Mouse (Mus musculus) cerebellum, adult 18-20 months (tissue): ENCODE measurements around the gene Usp37.
A peak's percentile ranks its signal among the peaks of the same experiment; 100 is the strongest.
"Not testable (repeated sequence)": the region's sequence is repeated elsewhere in the genome, so short reads cannot be mapped to it uniquely, and the experiment has no call there.

Source experiments
- DNase-seq, 2 experiments: peaks; one replicate each; pipeline ENCODE4 v3.0.0; 2021

The Usp37 gene

DNA sequence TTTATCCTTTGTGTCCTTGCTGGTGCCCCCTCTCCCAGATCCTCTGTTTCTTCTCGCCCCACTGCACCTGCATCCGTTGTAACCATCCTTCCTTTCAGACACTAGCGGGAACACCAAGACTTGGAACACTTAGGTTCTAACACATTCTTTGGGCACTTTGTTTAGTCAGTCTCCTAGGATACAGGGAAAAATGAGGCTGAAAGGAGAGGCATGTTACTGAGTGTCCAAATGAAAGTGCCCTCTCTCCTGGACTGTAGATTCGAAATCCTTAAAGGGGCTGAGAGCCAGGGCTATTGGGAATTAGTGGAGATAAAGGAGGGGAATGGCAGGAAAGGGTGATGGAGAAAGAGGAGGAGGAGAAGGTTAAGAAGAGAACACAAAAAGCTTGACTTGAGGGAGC is at the start of gene Usp37:
TSS of gene Usp37 (minus strand) at position 101 of the 400 bp plus-strand sequence.
- no peak for DNase-seq

DNA sequence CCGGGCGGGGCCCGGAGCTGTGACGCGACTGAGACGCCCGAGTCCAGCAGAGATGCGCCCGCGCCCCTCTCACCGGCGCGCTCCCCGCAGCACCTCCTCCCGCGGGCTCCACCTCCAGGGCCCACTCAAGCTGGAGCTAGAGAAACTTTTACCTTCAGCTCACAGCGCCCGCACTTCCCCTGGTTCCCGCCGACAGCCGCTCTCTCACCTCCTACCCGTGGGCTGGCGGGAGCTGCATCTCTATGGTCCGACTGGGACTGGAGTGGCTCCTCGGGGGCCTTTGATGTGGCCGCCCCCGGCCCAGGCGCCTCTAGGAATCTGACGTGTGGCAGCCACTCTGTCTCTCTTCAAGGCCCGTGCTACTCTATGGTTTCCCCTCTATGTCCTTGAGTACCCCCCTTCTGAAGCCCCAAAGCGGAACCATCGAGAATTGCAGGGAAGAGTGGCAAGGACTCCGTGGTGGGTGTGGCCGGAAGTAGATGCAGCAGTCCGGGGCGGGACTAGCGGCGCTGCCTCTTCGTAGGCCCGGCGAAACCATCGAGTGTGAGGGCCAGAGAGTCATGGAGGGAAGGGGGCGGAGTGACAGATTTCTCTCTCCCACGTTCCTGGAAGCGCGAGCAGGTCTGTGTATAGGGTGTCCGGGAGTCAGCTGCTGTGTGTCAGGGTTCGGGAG is 43.8 kb upstream of the Usp37 start, which contains the start of the genes Zfp142 and Bcs1l:
TSS of gene Zfp142 (minus strand) at position 474 of the 673 bp plus-strand sequence.
TSS of gene Bcs1l (plus strand) at position 517 of the 673 bp plus-strand sequence.
- DNase-seq: peak; percentile 98 to 100

DNA sequence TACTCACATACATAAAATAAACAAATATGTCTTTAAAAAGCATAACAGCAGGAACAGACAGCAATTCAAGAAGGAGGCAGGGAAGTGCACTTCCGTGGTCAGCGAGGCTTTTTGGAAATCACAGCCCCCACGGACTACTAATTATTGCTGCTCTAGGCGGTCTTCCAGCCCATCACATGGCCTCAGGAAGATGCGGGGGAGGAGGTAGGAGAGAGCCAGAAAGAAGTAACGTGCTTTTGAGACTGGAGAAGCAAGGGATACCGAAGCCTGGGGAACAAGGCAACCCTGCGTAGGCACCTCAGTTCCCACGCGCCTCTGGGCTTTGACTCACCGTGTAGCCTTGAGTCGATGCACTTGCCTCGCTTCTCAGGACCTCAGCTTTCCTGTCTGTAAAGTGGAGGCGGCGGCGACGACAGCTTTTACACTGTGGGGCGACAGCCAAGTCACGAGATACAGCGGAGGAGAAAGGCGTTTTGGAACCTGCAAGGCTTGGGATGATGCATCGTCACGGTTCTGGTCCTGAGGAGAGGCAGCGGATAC is 43.2 kb upstream of the Usp37 start:
- DNase-seq: no peak

DNA sequence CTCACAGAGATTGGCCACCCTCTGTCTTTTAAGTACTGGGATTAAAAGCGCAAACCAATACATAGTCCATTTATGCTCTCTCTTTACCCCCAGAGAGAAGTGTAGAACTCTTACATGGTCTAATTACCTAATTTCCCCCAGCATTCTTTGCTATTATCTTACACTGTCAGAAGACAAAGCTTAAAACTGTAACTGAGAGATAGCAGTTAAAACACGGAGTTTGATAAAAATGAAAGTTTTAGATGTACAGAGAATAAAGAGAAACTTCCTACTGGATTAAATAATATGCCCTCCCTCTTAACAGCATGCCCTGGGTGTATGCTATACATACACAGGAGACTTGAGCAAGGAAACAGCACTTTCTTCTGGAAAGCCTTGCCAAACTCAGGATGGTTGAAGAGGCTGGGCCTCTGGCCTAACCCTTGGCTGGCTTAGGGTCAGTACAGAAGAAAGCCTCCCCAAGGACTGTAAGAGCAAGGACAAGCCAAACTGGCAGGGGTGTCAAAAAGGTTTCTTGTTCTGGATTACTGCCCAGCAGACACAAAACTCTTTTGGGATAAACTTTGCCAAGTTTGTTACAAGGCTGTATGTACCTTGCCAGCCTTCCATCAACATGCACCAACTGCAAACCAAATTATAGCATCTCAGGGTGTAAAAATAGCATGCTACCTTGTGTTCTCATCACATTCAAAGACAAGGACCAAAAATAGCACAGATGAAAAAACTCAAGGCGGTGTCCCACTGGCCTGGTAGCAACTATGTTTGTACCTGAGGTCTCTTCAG is 40.7 kb upstream of the Usp37 start:
- DNase-seq: no peak

DNA sequence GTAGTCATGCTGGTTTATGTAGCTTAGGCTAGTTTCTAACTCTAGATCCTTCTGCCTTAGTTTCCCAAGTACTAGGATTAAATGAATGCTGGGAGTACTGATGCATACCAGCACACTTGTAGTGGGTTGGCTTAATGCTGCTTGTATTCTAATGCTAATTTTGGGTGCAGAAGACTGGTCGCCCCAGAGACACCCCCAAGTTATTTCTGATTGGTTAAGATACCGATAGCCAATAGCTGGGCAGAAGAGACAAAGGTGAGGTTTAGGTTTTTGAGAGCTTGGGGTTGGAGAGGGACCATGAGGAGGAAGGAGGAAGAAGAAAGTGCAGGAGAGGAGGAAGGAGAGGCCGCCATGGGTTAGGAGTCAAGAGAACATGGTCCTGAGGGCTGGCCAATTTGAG is 38.5 kb upstream of the Usp37 start:
- no peak for DNase-seq

DNA sequence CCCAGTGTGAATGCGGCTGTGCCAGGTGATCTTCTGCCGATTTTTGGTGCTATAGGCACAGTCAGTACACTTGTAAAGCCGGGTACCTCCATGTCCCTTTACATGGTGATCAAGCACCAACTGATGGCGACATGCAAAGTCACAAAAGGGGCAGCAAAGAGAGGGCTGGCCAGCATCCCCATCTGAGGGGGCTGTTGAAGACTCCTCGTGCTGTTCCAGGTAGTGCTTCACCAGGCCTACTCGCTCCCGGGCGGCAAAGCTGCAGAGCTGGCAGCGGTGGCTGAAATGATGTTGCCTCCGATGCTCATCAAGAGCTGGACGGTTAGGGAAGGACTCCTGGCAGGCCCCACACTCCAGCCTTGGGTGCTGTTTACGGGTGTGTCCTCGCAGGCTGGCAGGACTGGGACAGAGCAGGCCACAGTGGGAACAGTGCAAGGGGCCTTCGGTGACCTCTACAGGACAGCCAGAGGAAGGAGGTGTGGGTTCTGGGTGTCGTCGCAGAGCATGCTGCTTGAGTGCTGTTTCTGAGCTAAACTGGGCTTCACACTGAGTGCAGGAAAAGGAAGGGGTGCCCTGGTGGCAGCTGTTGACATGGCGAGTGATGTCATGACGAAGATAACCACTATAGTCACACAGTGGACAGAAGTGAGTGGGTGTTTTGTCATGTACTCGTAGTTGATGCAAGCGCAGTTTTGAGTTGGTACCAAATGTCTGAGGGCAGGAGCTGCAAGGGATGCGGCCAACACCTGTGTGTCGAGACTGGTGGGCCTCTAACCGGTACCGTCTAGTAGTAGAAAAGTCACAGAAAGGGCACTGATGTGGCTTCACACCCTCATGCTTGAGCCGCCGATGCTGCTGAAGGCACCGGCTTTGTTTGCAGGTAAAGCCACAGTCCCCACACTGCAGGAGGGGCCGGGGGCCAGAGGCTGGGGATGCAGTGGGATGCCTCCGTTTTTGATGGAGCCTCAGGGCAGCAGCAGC is 25.9 kb upstream of the Usp37 start:
- no peak for DNase-seq

DNA sequence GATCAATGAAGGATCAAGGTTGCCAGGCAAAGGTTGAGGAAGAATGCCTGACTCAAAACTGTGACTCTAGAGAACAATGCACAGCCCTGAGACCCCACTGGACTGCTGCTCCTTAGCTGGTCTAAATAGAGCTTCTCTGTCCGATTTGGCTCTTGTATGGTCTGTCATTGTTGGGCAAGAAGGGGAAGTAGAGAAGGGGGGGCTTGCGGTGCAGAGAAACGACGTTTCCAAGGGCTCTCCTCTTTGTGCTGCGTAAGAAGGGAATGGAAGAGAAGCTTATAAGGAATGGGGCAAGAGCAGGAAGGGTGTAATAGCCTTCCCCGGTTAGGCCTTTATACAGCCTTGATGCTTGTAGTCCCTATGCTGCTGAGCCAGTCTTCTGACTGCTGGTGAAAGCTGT is 21.8 kb upstream of the Usp37 start:
- no peak for DNase-seq

DNA sequence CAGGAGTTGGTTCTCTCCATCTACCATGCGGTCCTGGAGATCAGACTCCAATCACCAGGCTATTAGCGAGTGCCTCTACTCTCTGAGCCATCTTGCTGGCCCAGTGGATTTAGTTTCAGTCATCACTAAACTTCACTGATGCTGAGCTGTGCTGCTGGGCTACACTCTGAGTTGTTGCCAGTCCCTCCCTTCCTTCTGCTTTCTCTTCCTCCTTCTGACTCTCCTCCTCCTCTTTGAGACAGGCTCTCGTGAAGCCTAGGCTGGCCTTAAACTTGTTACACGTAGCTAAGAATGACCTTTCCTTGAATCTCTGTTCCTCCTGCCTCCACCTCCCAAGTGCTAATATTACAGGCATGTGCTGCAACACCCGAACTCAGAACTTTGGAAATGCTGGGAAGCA is 15.0 kb upstream of the Usp37 start:
- DNase-seq: no peak

DNA sequence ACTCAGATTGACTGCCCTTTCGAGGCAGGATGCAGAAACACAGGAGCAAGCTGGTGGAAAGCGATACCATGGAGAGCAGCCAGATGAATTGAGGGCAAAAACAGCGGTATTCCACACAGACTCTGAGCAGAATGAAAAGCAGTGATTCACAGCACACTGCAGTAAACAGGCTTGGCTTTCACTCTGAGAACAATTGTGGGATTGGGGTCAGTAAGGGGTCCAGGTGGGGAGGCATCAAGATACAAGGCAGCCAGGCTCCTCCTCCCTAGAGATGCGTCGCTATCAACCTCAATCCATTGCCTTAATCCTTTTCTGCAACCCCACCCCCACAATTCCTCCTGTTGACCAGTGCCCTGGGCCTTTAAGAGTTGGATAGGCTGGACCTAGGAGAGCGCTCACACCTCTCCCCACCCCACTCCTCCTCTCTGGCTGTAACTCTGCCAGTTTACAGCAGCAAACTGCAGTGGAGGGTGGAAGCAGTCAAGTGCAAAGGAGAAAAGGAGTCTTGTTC is 1.6 kb downstream of the Usp37 start, which contains the start of gene Plcd4:
TSS of gene Plcd4 (plus strand) at position 438 of the 511 bp plus-strand sequence.
- peak; percentile 66 to 78 for DNase-seq

DNA sequence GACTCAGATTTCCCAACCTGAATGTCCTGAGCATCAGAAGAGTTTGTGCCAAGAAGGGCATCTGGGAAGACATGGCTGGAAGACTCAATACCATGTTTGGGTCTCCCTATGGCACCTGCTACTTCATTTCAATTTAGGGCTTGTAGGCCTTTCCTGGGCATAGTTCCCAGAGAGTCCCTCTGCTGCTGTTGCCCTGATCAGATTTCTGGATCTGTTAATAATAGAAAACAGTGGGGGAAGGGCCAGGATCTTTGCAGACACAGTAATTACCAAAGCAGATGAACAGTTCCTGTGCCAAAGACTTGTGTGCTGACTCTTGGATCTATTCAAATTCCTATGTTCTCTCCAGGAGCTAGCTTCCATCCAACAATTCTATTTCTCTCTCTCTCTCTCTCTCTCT is 5.4 kb downstream of the Usp37 start:
- peak; percentile 10 to 20 for DNase-seq

DNA sequence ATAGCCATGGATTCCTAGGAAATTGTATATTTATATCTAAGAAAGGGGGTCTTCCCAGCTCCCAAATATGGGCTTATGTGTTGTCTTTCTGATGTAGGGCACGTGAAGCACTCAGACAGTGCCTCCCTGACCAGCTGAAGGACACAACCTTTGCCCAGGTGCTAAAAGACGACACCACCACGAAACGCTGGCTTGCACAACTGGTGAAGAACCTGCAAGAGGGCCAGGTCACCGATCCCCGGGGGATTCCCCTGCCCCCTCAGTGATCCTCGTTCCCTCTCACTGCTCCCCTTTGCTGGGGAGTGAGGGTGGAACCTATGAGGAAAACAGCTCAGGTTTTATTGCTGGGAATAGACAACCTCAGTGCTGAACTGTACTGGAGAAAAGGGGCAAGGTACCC is 15.5 kb downstream of the Usp37 start:
- no peak for DNase-seq

DNA sequence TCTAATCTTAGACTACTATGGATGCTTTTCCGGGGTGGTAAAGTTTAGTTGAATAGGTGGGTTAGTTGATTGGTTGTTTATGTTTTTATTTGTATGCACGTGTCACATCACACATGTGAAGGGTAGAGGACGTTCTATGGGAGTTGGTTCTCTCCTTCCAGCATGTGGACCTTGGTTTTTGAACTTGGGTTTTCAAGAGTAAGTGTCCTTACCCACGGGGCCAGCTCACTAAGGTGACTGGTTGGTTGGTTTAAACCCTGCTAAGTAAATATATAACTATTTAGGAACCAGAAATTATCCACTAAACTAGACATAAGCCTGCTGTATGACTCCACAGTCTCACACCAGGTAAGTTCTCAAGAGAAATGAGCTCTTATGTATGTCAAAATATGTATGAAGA is 19.3 kb downstream of the Usp37 start:
- no peak for DNase-seq

DNA sequence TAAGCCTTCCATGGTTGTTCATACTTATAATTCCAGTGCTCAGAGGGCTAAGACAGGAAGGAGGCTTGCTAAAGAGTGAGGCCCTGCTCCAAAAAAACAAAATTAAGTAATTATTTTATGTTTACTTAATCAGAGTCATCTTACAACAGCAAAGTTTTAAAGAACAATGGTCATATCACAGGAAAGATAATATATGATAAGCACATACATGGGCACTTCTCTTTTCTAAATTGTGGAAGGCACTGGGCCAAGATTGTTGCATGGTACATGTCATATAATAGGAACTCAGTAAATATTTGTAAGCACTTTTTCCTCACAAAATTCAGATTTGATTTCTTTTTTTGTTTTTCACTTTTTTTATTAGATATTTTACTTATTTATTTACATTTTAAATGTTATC is 24.2 kb downstream of the Usp37 start:
- no peak for DNase-seq

DNA sequence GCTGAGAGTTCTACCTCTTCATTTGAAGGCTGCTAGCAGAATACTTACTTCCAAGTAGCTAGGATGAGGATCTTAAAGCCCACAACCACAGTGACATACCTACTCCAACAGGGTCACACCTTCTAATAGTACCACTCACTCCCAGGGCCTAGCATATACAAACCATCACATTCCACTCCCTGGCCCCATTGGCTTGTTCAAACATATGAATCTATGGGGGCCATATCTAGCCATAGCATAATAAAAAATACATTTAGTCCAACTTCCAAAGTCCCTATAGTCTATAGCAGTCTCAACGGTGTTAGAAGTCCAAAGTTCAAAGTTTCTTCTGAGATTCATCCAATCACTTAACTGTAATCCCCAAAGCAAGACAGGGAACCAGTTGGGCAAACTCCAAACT is 31.1 kb downstream of the Usp37 start:
- not testable (repeated sequence) for DNase-seq

DNA sequence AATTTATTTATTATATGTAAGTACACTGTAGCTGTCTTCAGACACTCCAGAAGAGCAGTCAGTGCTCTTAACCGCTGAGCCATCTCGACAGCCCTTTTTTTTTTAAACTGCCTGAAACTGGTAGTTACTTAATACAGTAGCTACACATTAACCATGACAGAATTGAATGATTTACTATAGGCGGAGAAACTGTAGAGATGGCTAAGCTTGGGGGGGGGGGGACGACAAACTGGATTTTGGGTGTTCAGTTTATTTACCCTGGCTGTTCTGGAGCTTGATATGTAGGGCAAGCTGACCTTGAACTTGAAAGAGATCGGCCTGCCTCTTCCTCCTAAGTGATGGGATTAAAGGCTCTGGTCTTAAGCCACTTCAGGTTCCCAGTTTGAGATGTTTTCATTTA is 32.8 kb downstream of the Usp37 start:
- DNase-seq: no peak

DNA sequence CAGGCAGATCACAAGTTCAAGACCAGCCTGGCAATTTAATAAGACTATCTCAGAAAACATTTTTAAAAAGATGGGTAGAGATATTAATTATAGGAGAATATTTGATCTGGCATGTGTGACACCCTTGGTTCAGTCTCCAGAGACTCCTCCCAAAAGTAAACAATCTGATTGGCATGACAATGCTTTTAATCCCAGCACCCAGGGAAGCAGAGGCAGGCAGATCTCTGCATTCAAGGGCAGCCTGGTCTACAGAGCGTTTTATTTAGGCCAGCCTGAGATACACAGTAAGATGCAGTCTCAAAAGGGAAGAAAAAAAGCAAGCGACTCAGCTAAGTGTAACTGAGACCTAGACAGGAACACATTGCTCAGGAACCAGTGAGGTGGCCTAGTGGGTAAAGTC is 36.3 kb downstream of the Usp37 start:
- DNase-seq: no peak

DNA sequence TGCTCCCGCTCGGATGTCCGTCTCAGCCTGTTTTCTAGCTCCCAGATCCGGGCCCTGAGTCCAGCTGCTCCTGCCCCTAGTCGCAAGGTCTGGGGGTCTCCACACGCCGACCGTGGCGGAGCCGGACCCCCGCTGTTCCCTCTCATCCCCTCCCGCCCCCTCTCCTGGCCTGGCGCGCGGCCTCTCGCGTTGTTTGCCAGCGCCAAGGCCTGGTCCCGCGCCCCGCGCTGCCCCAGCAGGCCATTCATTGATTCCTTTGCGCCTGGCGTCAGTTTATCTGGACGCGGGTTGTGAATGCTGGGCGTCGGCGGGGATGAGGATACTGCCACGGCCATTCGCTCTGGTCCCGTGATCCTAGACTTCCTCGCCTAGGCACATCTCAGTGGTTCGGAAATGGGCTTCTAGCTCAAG is 37.6 kb downstream of the Usp37 start:
- DNase-seq: no peak

DNA sequence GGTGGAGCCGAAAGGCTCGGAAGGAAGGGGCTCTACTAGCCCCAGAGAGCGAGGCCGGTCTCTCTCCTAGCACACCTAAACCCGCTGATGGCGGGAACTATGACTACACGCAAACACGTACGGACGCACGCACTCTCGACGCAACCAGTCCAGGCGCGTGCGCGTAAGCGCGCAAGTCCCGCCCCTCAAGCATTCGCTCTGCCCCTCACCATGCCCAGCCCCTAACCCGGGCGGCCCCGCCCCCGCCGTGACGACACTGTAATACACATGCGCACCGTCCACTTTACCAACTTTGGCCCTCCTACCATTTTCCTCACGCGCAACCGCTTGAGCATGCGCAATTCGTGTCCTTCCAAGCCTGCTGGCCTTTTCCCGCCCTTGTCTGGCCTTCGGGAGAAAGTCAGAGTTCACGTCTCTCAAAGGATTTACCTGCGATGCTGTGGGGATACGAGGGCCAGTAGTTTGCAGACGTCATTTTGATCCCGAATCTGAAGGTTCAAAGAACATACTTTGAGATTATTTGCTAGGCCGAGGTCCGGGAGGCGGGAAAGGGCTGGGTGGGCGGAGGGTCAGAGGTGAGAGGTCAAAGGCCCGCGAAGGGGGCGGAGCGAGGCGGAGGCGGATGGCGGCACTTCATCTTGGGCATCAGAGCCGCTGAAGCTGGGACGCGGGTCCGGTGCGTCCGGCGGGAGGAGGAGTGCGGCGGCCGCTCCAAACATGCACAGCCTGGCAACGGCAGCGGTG is 38.2 kb downstream of the Usp37 start, which contains the start of gene Cnot9:
TSS of gene Cnot9 (plus strand) at position 338 of the 744 bp plus-strand sequence.
- DNase-seq: peak; percentile 100

DNA sequence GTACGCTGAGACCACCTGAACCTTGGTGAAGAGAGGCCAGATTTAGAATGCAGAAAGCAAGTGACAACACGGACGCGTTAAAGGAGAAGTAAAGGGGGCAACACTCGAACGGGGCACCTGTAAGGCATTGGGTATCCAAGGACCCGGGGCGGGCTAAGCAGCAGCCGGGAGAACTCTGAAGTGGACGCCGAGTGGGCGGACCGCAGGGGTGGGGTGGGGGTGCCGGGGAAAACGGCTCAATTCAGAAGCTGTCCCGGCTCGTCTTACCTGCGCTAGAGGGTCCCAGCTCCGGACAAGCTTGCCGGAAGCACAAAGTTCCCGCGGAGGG is 38.7 kb downstream of the Usp37 start:
- DNase-seq: no peak

DNA sequence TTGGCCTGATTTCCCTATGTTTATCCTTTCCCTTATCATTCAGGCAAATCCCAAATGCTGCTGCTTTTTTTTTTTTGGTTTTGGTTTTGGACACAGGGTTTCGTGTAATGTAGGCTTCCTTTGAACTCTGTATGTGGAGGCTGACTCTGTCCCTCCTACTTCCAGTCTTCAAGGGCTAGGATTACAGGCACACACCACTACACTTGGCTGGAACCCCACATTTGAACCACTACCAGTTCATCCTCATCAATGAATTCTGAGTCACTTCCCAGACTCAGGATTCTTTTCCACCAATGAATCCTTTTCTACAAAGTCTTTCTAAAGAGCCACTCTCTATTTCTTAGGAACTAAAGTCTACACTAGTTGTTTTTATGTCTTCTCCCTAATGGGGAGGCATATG is 43.0 kb downstream of the Usp37 start:
- no peak for DNase-seq

DNA sequence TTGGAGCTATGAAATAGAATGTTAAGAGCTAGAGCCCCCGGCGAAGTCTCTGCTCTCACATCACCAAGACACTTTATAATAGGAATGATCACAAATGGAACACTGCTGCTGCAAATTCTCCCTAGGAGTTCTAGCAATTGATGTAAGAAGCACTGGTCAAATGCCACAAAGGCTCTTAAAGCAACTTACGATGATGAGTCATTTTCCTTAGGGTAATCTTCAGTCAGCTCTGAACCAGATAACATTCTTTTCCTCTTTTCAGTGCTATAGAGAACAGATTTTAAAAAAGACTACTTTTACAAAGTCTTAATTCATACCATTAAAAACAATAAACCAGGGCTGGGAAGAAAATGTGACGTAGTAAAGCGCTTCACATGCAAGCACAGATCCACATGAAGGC is 58.3 kb downstream of the Usp37 start:
- DNase-seq: no peak

DNA sequence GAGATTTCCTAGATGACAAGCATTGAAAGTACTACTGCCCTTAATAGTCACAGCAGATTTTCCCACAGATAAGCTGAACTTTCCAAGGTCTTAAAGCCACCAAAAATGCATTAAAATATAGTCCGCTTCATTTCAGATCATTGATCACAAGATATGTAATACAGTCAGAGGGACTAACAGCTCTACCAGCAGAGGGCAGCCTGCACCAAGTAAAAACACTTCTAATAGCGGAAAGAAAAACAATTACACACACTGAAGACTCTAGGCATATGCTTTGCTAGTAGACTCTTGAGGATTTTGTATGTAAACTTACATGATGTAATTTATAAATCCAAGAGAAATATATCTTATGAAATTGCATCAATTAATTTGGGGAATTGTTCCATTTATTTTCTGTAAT is 83.8 kb downstream of the Usp37 start:
- DNase-seq: peak; percentile 49 to 52
